Mouse (Mus musculus) spleen, adult 2 months (tissue): ENCODE data around the gene Arpp19.

Experiments
- CTCF ChIP-seq: fragments of 200-500 bp; IDR thresholded peaks from 2 replicates; pipeline ENCODE4 v1.5.1; 2011; ENCODE audit warnings: mild to moderate bottlenecking, inconsistent platforms; ENCODE audit not compliant: insufficient read depth, insufficient read length, insufficient replicate concordance; ENCODE audit errors: extremely low read depth
- POLR2A ChIP-seq: fragments of 200-500 bp; IDR thresholded peaks from 2 replicates; pipeline ENCODE4 v1.6.1; 2011; ENCODE audit warnings: low read depth, low read length, inconsistent platforms

DNA sequence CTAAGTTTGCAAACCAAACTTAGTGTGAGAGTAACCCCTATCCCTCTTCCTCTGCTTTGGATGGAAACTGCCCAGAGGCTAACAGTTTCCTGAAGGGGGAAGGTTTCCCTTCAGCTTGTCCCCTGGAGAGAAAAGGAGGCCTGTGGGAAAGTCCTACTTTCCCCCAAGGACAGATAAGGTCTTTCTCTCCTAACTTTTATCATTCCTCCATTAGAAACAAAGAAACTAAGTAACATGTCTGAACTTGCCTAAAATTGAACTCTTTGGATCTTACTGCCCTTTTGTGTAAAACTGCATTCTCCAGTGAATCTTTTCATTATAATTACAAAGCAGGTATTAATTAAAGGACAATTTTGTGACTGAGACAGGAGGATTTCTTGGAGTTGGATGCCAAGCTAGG is 39.4 kb upstream of the Arpp19 start:
- TF ChIP-seq POLR2A (no peak), CTCF (no peak)
